Mouse (Mus musculus) megakaryocyte, embryonic 14.5 days (primary cell): Measurements from ENCODE around the gene Sfxn3. TPM values are rescaled to one million over a fixed set of nuclear protein-coding genes. Genes with fewer than 3 reads are reported as not detected.

Source experiments
- H3K27me3 ChIP-seq: replicated peaks from 2 replicates; pipeline ENCODE3; 2012; ENCODE audit warnings: inconsistent platforms
- H3K36me3 ChIP-seq: replicated peaks from 2 replicates; pipeline ENCODE3; 2012; ENCODE audit warnings: low read length, inconsistent platforms, mixed read lengths
- H3K4me1 ChIP-seq: 2 replicates; pipeline ENCODE4 v1.6.1; 2012; ENCODE audit warnings: inconsistent platforms
- H3K4me3 ChIP-seq: replicated peaks from 2 replicates; pipeline ENCODE3; 2012; ENCODE audit warnings: moderate library complexity, mild to moderate bottlenecking, inconsistent platforms
- H3K9me3 ChIP-seq: 2 replicates; pipeline ENCODE4 v1.6.1; 2012; ENCODE audit warnings: inconsistent platforms
- FLI1 ChIP-seq: IDR thresholded peaks from 2 replicates; pipeline ENCODE4 v1.6.1; 2012; ENCODE audit warnings: low read length, inconsistent platforms, mixed read lengths
- GATA1 ChIP-seq: IDR thresholded peaks from 3 replicates; pipeline ENCODE4 v1.6.1; 2012; ENCODE audit warnings: mixed read lengths, low read length, inconsistent platforms, borderline replicate concordance
- polyA plus RNA-seq: library from polyadenylated mRNA; stranded (reverse); fragments of >175 nt; gene quantifications from 2 replicates; pipeline ENCODE4 v1.2.3, GENCODE M21; 2012; ENCODE audit warnings: low replicate concordance; ENCODE audit not compliant: insufficient read depth

The Sfxn3 gene
- polyA plus RNA-seq, 1 experiment: 4.4 TPM

- H3K36me3 ChIP-seq: peaks cover 51% of the 10 kb centered on the region
- no peak for TF ChIP-seq FLI1
- TF ChIP-seq GATA1: no peak
- H3K27me3 ChIP-seq: no peaks in the 10 kb centered on the region
- no peaks in the 10 kb centered on the region for H3K9me3 ChIP-seq
- H3K4me3 ChIP-seq: no peak overlapping the region
- peaks cover 60% of the 10 kb centered on the region for H3K4me1 ChIP-seq
These were observed 36.7 kb upstream of the Sfxn3 start for GRCm38 (mm10) chr19:45010646-45011045.

GRCm38 (mm10) chr19:45012219-45012618 lies 35.1 kb upstream of the Sfxn3 start:
- H3K27me3 ChIP-seq: no peaks in the 10 kb centered on the region
- TF ChIP-seq FLI1 (no peak), GATA1 (no peak)
- no peak overlapping the region for H3K4me3 ChIP-seq
- no peaks in the 10 kb centered on the region for H3K9me3 ChIP-seq
- H3K4me1 ChIP-seq: peaks cover 60% of the 10 kb centered on the region
- H3K36me3 ChIP-seq: peaks cover 51% of the 10 kb centered on the region

GRCm38 (mm10) chr19:45012636-45013035 lies 34.7 kb upstream of the Sfxn3 start:
- peaks cover 58% of the 10 kb centered on the region for H3K4me1 ChIP-seq
- TF ChIP-seq GATA1 (no peak), FLI1 (no peak)
- H3K27me3 ChIP-seq: no peaks in the 10 kb centered on the region
- H3K4me3 ChIP-seq: no peak overlapping the region
- H3K9me3 ChIP-seq: no peaks in the 10 kb centered on the region
- H3K36me3 ChIP-seq: peaks cover 48% of the 10 kb centered on the region

- H3K4me3 ChIP-seq: no peak overlapping the region
- peaks cover 38% of the 10 kb centered on the region for H3K36me3 ChIP-seq
- H3K4me1 ChIP-seq: peaks cover 57% of the 10 kb centered on the region
- TF ChIP-seq GATA1 (no peak), FLI1 (no peak)
- H3K27me3 ChIP-seq: no peaks in the 10 kb centered on the region
- H3K9me3 ChIP-seq: no peaks in the 10 kb centered on the region
These were observed 33.6 kb upstream of the Sfxn3 start for GRCm38 (mm10) chr19:45013581-45014225.

DNA sequence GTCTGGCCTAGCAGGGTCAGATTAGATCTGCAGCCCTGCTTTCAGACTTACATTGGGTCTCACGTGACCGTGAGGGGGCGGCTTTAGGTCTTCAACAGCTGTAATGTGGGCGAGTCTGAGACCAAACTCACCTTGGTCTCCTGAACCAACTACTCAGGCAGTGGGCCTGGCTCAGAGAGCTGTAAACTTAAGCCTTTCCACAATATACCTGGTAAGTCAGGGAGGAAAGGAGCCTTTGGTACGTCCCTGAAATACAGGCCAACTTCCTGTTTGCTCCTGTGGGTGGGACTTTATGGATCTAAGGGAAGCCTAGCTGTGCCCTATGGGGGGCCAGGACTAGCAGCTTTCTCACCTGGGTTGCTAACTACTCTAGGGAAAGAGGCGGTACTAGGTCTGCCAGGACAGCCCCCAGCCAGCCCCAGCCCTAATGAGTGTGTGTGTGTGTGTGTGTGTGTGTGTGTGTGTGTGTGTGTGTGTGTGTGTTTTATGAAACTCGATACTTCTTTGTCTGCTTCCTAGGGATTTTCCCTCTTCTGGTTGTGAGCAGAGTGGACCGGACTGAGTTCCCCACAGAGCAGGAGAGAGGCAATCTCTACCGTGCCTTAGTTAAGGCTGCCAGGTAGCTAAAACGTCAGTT lies 32.9 kb upstream of the Sfxn3 start, which contains the start of gene Lzts2:
Gene Lzts2, plus strand, starts transcription at position 80 of the 637 bp plus-strand sequence.
- peak within 1 kb of the TSS; percentile 99 for H3K4me3 ChIP-seq
- H3K27me3 ChIP-seq: no peaks in the 10 kb centered on the region
- peaks cover 34% of the 10 kb centered on the region for H3K36me3 ChIP-seq
- TF ChIP-seq FLI1 (no peak), GATA1 (no peak)
- peaks cover 60% of the 10 kb centered on the region for H3K4me1 ChIP-seq
- H3K9me3 ChIP-seq: no peaks in the 10 kb centered on the region

DNA sequence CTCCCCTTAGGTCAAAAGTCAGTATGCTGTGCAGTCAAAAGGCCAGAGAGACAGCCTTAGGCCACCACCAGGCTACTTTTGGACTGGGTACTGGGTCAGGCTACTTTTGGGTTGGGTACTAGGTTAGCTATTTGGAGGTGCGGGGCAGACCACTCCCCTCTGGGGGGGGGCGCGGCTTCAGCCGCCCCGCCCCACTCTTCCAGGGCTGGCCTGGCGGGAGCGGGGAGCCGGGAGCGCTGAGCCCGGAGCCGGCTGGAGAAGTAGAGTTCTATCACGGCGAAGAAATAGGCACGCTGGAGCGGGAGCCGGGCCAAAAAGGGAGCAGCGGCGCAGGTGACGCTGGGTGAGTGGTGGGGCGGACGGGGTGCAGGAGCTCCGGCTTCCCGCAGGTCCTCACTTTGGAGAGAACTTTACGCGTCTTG lies 32.3 kb upstream of the Sfxn3 start:
- H3K4me1 ChIP-seq: peaks cover 65% of the 10 kb centered on the region
- peak overlapping the region; percentile 99 for H3K4me3 ChIP-seq
- peaks cover 31% of the 10 kb centered on the region for H3K36me3 ChIP-seq
- H3K27me3 ChIP-seq: no peaks in the 10 kb centered on the region
- H3K9me3 ChIP-seq: no peaks in the 10 kb centered on the region
- TF ChIP-seq GATA1: no peak

GRCm38 (mm10) chr19:45015518-45016281 lies 31.6 kb upstream of the Sfxn3 start:
- TF ChIP-seq FLI1 (no peak), GATA1 (no peak)
- peaks cover 72% of the 10 kb centered on the region for H3K4me1 ChIP-seq
- H3K9me3 ChIP-seq: no peaks in the 10 kb centered on the region
- peak overlapping the region; percentile 99 for H3K4me3 ChIP-seq
- H3K27me3 ChIP-seq: no peaks in the 10 kb centered on the region
- H3K36me3 ChIP-seq: peaks cover 29% of the 10 kb centered on the region

DNA sequence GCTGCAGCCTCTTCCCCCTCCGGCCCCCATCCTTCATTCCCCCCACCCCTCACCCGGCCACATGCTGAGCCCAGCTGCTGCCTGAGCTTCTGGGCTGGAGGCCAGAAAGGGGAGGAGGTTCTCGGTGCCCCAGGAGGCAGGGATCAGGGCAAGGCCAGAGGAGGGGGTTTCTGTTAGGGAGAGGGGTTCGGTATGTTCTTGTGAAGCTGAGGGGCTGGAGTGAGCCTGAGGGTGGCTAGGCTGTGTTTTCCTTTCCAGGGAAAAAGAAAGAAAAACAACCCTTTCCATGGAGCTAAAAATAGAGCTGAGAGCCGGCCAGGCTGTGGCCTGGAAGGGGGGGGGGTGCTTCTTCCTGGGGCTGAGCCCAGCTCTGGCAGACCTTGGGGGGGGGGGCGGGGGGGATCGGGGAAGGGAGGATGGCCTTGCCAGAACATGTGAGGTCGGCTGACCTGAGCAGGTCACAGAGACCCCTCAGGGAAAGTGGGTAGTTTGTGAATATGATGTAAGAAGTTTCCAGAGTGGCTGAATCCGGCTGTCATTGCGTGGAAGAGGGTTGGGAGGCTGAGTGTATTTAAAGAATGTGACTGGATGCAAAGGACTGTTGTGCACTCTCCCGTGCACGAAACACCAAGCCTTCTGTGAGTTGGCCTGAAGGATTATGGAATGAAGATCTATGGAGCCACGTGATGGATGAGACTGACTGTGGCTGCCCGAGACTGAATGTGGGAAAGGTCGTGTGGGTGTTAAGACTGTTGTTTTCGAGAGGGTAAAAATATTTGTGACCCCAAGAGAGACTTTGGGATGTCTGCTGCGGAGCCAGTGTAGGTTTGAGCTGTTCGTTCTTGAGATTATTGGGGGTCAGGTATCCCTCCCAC lies 30.7 kb upstream of the Sfxn3 start:
- Histone ChIP-seq H3K4me3 (peak overlapping the region; percentile 99), H3K36me3 (peaks cover 29% of the 10 kb centered on the region), H3K27me3 (no peaks in the 10 kb centered on the region), H3K4me1 (peaks cover 81% of the 10 kb centered on the region), H3K9me3 (no peaks in the 10 kb centered on the region)
- TF ChIP-seq GATA1: no peak
- TF ChIP-seq FLI1: no peak

DNA sequence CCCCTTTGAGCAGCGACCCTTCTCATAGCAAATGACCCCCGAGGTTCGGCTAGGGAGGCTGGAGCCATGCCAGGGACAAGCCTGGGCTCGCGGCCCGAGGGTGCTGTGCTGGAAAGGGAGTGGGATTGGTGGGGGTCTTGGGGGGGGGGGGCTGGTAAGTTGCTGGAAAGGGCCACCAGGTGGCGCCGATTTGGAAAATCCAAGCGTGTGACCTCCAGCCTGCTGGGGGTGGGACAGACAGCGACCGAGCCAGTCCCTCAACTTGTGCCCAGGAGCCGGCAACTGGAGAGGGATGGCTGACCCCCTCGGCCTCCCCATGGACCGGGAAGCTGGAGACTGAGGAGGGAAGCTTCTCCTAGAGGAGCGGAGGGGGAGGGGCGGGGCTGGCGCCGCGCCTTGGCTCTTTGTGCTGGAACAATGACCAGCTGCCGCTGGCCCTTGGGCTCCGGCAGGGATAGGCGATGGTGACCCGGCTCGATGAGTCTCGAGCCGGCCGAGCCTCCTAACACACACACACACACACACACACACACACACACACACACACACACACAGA lies 30.0 kb upstream of the Sfxn3 start:
- H3K36me3 ChIP-seq: peaks cover 29% of the 10 kb centered on the region
- H3K4me3 ChIP-seq: peak overlapping the region; percentile 99
- TF ChIP-seq FLI1 (no peak), GATA1 (no peak)
- H3K4me1 ChIP-seq: peaks cover 82% of the 10 kb centered on the region
- no peaks in the 10 kb centered on the region for H3K27me3 ChIP-seq
- H3K9me3 ChIP-seq: no peaks in the 10 kb centered on the region
